Mouse (Mus musculus): ENCODE data around the gene Nfia.
A peak's percentile ranks its signal among the peaks of the same experiment; 100 is the strongest.

The Nfia gene

DNA sequence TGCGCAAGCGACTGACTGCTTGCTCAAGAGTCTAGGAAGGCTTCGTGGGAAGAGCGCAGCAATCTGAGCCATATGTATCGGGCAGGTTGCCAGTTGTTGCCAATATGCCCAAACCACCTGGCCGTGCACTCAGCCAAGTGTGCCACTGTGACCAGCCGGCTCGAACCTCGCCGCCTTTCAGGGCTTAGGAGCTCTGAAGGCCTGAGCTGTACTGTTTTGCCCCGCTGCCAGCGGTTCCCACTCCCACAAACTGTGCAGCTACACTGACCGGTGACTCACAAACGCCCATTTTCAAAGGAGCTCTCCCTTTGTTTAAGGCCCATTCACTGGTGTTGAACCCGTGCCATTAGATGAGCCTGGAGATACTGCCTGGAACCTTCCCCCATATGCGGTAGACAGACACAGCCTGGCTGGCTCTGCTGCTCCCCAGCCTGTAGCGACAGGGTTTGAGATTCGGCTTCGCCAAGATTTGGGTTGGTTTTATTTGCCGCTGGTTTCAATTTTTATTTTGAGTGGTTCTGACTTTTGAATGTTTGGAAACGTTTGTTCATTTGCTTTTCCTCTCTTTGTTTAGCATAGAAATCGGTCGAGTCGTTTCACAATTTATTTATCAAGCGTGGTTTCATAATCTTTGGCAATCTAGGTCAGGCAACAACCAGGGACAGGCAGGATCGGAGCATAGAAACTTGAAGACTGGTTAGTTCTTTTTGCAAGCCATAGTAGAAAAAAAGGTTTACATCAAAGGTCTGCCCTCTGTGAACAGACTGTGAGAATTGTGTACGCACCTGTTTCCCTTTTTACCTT lies 138.4 kb downstream of the Nfia start:
- peak; percentile 39 for DNase-seq (ENCODE audit: low read depth, low spot score)

DNA sequence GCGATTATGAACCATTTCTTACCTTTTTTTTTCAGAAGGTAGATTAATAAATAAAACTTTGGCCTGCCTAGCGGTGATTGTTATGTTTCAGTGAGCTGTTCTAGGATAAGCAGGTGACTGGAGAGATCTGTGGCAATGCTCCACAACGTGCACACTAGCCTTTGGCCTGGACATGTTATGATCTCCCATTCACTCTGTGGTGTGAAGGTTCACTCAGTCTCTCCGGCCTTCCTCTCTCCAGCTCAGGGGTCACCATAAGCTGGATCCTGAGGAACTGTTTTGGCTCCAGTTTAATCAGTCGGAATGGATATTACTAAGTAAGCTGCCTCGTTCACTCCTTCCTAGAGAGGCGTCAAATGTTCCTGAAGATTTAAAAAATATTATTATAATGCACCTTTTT lies 139.2 kb downstream of the Nfia start:
- DNase-seq (ENCODE audit: low read depth, low spot score) = no peak

- no peak for DNase-seq (ENCODE audit: low read depth, low spot score)
These were observed 139.6 kb downstream of the Nfia start for GRCm38 (mm10) chr4:97912155-97912554.

DNA sequence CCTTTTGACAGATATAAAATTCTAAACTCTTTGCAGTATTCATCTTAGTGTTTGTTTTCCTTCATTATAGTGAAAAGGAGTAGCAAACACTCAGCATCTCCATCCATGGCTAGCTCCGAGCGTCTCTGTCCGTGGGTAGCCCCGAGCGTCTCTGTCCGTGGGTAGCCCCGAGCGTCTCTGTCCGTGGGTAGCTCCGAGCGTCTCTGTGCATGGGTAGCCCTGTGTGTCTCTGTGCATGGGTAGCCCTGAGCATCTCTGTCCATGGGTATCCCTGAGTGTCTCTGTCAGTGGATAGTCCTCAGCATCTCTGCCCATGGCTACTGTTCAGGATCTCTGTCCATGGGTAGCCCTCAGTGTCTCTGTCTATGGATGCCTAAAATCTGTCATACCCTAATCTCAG lies 140.0 kb downstream of the Nfia start:
- DNase-seq (ENCODE audit: low read depth, low spot score) = no peak

- no peak for DNase-seq (ENCODE audit: low read depth, low spot score)
These were observed 141.8 kb downstream of the Nfia start for GRCm38 (mm10) chr4:97914348-97914747.

- no peak for DNase-seq (ENCODE audit: low read depth, low spot score)
These were observed 142.2 kb downstream of the Nfia start for GRCm38 (mm10) chr4:97914761-97915160.

GRCm38 (mm10) chr4:97917568-97917967 lies 145.0 kb downstream of the Nfia start:
- no peak for DNase-seq (ENCODE audit: low read depth, low spot score)

GRCm38 (mm10) chr4:97918675-97919074 lies 146.1 kb downstream of the Nfia start:
- DNase-seq (ENCODE audit: low read depth, low spot score) = no peak

GRCm38 (mm10) chr4:97919773-97920172 lies 147.2 kb downstream of the Nfia start:
- DNase-seq (ENCODE audit: low read depth, low spot score) = no peak

DNA sequence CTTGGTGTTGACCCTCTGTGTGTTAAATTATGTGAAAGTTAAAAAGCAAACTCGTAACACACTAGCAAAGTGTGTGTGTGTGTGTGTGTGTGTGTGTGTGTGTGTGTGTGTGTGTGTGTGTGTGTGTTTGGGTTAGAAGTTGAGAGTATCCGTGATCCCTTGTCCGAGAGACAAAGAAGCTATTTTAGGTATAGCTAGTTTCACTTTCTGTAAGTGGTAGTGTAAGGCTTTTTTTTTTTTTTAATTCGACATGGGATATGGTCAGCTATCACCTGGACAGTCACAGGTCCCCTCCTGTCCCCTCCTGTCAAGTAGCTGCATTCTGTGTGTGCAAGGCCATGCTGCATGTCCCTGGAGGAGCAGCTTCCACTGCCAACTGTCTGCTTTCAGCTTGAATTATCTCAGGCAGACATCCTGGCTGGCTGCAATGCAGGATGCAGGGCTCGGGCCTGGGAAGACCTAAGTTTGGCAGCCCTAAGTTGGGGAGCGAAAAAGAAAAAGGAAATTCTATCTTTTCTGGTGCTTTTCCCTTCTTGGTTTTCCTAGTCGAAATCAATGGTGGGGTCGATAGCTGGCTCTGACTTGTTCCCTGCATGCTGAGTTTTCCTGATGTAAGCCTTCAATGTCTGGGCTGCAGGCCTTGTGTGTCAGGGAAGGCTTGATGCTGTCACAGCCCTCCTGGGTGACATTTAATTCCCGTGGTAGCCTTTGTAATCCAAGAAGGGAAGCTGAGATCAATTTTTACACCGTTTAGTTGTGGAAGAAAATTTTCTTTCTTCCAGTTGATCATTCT lies 147.9 kb downstream of the Nfia start:
- no peak for DNase-seq (ENCODE audit: low read depth, low spot score)

GRCm38 (mm10) chr4:97921682-97922081 lies 149.1 kb downstream of the Nfia start:
- DNase-seq (ENCODE audit: low read depth, low spot score) = no peak

GRCm38 (mm10) chr4:97923248-97923647 lies 150.7 kb downstream of the Nfia start:
- DNase-seq (ENCODE audit: low read depth, low spot score) = no peak

- DNase-seq (ENCODE audit: low read depth, low spot score) = peak; percentile 89
These were observed 151.4 kb downstream of the Nfia start for GRCm38 (mm10) chr4:97923876-97924316.

DNA sequence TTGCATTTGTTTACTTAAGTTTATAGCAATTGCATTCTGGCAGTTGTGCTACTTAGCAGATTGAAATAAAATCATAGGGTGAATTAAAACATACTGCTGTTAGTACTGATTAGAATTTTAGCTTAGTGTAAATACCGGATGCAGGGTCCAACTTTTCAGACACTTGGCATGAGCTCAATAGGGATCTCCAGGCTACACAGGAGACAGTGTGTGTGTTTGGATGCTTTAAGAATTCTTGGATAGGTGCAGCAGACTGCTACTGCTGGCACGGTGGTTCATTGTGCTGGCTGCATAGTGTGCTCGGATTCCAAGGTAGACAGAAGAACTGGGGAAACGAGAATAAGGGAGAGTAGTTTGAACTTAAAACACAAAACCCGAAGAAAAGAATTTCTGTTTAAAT lies 151.9 kb downstream of the Nfia start:
- no peak for DNase-seq (ENCODE audit: low read depth, low spot score)

- DNase-seq (ENCODE audit: low read depth, low spot score) = no peak
These were observed 152.3 kb downstream of the Nfia start for GRCm38 (mm10) chr4:97924855-97925254.

DNA sequence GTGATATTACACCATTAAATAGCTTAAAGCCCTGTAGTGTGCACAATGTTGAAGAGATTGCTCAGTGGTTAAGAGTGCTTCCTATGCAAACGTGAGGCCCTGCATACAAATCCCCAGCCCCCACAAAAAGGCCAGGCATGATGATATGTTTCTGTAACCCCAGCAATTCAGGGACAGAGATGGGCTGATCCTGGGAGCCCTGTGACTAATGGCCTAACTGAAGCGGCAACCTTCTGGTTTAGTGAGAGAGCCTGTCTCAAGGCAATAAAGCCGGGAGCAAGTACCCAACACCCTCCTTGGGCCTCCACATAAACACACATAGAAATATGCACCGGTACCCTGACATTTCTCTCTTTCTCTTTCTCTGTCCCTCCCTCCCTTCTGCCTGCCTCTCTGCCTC lies 153.1 kb downstream of the Nfia start:
- DNase-seq (ENCODE audit: low read depth, low spot score) = no peak

DNA sequence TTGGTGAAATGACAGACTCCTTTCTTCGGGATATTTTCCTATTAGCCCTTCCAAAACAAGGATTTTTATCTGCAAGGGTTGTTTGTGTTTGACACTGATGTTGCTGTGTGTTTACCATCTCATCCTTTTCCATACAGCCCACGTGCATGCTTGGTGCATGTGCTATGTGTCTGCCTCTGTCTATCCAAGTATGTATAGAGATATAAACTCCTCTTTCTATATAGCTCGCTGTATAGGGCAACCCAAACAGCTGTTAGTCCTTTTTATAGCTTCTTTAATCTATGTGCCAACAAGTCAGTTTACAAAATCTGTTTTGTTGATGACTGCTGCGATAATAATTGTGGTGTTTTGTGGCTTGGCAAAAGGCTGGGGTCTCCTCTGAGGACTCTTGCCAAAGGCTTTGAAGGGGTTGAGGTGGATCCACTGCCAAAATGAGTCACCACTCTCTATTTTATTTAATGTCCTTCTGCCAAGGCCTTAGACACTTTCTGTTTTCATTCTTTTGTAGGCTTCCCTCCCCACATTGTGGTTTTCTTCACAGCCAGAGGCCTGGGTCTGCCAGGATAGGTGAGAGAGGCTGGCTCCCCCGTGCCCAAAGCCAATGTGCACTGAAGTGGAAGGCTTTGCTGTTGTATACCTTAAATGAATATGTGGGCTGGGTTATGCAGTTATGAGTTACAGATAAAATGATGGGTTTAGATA lies 154.2 kb downstream of the Nfia start:
- no peak for DNase-seq (ENCODE audit: low read depth, low spot score)

DNA sequence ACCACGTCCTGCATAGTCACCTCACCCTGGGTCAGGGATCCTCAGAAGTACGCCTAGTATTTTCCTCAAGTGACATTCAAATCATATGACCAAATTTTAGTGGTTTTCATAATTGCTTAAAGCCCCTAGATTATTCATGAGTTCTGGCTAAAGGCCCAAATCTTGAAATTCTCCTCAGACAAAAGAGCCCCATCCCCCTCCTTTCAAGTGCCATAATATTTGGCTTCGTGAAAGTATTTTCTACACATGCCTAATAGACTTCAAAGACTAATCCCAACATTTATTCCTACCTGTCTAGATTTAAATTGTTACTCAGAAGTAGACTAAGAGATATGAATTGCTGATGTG lies 154.7 kb downstream of the Nfia start:
- DNase-seq (ENCODE audit: low read depth, low spot score) = no peak

- no peak for DNase-seq (ENCODE audit: low read depth, low spot score)
These were observed 163.8 kb downstream of the Nfia start for GRCm38 (mm10) chr4:97936371-97936770.

GRCm38 (mm10) chr4:97936912-97937311 lies 164.4 kb downstream of the Nfia start:
- no peak for DNase-seq (ENCODE audit: low read depth, low spot score)

DNA sequence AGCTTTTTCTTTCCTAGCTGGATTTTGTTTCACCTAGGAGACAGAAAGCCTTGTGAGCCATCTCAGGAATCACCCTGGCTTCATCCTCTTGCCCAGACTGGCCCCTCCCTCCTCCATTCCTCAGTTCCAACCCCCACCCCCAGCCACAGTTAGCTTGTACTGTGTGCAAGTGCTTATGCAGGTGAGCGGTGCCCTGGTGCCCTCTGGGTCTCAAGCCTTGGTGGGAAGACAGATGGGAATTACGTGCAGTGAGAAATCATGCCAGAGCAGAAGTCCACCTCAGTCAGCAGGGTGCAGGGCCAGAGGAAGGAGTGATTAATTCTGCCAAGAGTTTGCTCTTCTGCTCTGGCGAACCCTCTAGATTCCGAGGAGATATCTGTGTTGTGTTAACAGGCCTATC lies 167.0 kb downstream of the Nfia start:
- DNase-seq (ENCODE audit: low read depth, low spot score) = no peak

- DNase-seq (ENCODE audit: low read depth, low spot score) = no peak
These were observed 167.5 kb downstream of the Nfia start for GRCm38 (mm10) chr4:97939920-97940520.

All from skeletal muscle tissue, adult 2 months (tissue).